Mouse (Mus musculus) intestine, embryonic 16.5 days (tissue): ENCODE measurements around the gene Rps6ka5. TPM values are rescaled to one million over a fixed set of nuclear protein-coding genes. Genes with fewer than 3 reads are reported as not detected.
A peak's percentile ranks its signal among the peaks of the same experiment; 100 is the strongest.

Source experiments
- ATAC-seq: fragments of 200-750 bp; cut with Nextera tagmentation; 2 replicates; pipeline ENCODE4 v1.8.0; 2017; ENCODE audit warnings: moderate TSS enrichment, moderate library complexity
- H3K27ac ChIP-seq: fragments of 300-500 bp; sonication (generic); 2 replicates; pipeline ENCODE4 v1.5.1; 2014; ENCODE audit warnings: mild to moderate bottlenecking, low read length
- H3K27me3 ChIP-seq: fragments of 300-500 bp; sonication (generic); replicated peaks from 2 replicates; pipeline ENCODE4 v1.6.1; 2014; ENCODE audit warnings: low read length, control low read depth, mixed read lengths; ENCODE audit not compliant: control insufficient read depth, insufficient read depth
- H3K36me3 ChIP-seq: fragments of 300-500 bp; sonication (generic); 2 replicates; pipeline ENCODE4 v1.6.1; 2014; ENCODE audit warnings: low read length, control low read depth; ENCODE audit not compliant: control insufficient read depth, insufficient read depth
- H3K4me1 ChIP-seq: fragments of 300-500 bp; sonication (generic); 2 replicates; pipeline ENCODE4 v1.6.1; 2014; ENCODE audit warnings: low read length, control low read depth, mixed read lengths; ENCODE audit not compliant: control insufficient read depth, insufficient read depth
- H3K4me2 ChIP-seq: fragments of 300-500 bp; sonication (generic); 2 replicates; pipeline ENCODE4 v1.6.1; 2014; ENCODE audit warnings: low read depth, low read length, control low read depth
- H3K4me3 ChIP-seq: fragments of 300-500 bp; sonication (generic); 2 replicates; pipeline ENCODE4 v1.5.1; 2014; ENCODE audit warnings: mild to moderate bottlenecking, low read length
- H3K9ac ChIP-seq: fragments of 300-500 bp; sonication (generic); 2 replicates; pipeline ENCODE4 v1.6.1; 2014; ENCODE audit warnings: low read depth, low read length
- H3K9me3 ChIP-seq: fragments of 300-500 bp; sonication (generic); 2 replicates; pipeline ENCODE4 v1.6.1; 2016; ENCODE audit warnings: low read length, control low read depth; ENCODE audit not compliant: control insufficient read depth
- WGBS: fragments of 180-500 bp; shearing (Covaris S2); extraction: QIAGEN DNeasy Blood & Tissue Kit; methylation state at CpG from one replicate; pipeline ENCODE4 v1.1.7; 2014; 5-methylcytosine and 5-hydroxymethylcytosine counted together
- polyA plus RNA-seq: library from polyadenylated mRNA; unstranded; fragments of >200 nt; fragmentation: Nextera tagmentation; extraction: Ambion mirVana; gene quantifications from 2 replicates; pipeline ENCODE4 v1.2.1, GENCODE M21; 2015

The Rps6ka5 gene
- polyA plus RNA-seq, 1 experiment from 2014 or later = 1.9 TPM

GRCm38 (mm10) chr12:100513131-100513530 is 213.7 kb downstream of the Rps6ka5 start:
- Histone ChIP-seq H3K4me2 (no peak overlapping the region), H3K27me3 (no peaks in the 10 kb centered on the region), H3K9ac (no peak overlapping the region), H3K4me1 (peaks cover 13% of the 10 kb centered on the region), H3K27ac (no peak overlapping the region), H3K36me3 (0 out of 2 replicates have a peak, but pooled peaks cover 7% of the 10 kb centered on the region), H3K9me3 (no peaks in the 10 kb centered on the region), H3K4me3 (no peak overlapping the region)
- WGBS = 88% methylated on average over 5 of the region's 5 CpGs
- ATAC-seq = no peak

- 0 out of 2 replicates have a peak, but pooled peaks cover 7% of the 10 kb centered on the region for H3K36me3 ChIP-seq
- no peak overlapping the region for H3K9ac ChIP-seq
- 86% methylated on average over 9 of the region's 9 CpGs for WGBS
- H3K4me2 ChIP-seq = no peak overlapping the region
- no peaks in the 10 kb centered on the region for H3K27me3 ChIP-seq
- no peak overlapping the region for H3K27ac ChIP-seq
- H3K4me1 ChIP-seq = peaks cover 9% of the 10 kb centered on the region
- ATAC-seq = no peak
- H3K4me3 ChIP-seq = no peak overlapping the region
- no peaks in the 10 kb centered on the region for H3K9me3 ChIP-seq
Measured at GRCm38 (mm10) chr12:100512641-100513040, 214.1 kb downstream of the Rps6ka5 start.

GRCm38 (mm10) chr12:100509615-100510282 is 217.0 kb downstream of the Rps6ka5 start:
- Histone ChIP-seq H3K4me3 (no peak overlapping the region), H3K9ac (no peak overlapping the region), H3K36me3 (0 out of 2 replicates have a peak, but pooled peaks cover 3% of the 10 kb centered on the region), H3K9me3 (no peaks in the 10 kb centered on the region), H3K4me1 (no peaks in the 10 kb centered on the region), H3K4me2 (no peak overlapping the region), H3K27ac (no peak overlapping the region), H3K27me3 (no peaks in the 10 kb centered on the region)
- ATAC-seq = no peak
- 76% methylated on average over 9 of the region's 9 CpGs for WGBS

- H3K9ac ChIP-seq = no peak overlapping the region
- H3K4me2 ChIP-seq = no peak overlapping the region
- ATAC-seq = no peak
- H3K4me1 ChIP-seq = peaks cover 2% of the 10 kb centered on the region; the same call in 1 of the 2 replicates
- 0 out of 2 replicates have a peak, but pooled peaks cover 3% of the 10 kb centered on the region for H3K36me3 ChIP-seq
- H3K4me3 ChIP-seq = no peak overlapping the region
- H3K9me3 ChIP-seq = no peaks in the 10 kb centered on the region
- no peaks in the 10 kb centered on the region for H3K27me3 ChIP-seq
- 86% methylated on average over 5 of the region's 5 CpGs for WGBS
- H3K27ac ChIP-seq = no peak overlapping the region
Measured at GRCm38 (mm10) chr12:100508668-100509067, 218.1 kb downstream of the Rps6ka5 start.

GRCm38 (mm10) chr12:100505484-100505883 is 221.3 kb downstream of the Rps6ka5 start:
- Histone ChIP-seq H3K27ac (no peak overlapping the region), H3K9ac (no peak overlapping the region), H3K36me3 (no peaks in the 10 kb centered on the region), H3K4me2 (no peak overlapping the region), H3K9me3 (no peaks in the 10 kb centered on the region), H3K4me1 (peaks cover 6% of the 10 kb centered on the region; the same call in 1 of the 2 replicates), H3K4me3 (no peak overlapping the region), H3K27me3 (no peaks in the 10 kb centered on the region)
- ATAC-seq = no peak
- WGBS = 90% methylated on average over 1 of the region's 1 CpGs

- no peak overlapping the region for H3K4me2 ChIP-seq
- no peak overlapping the region for H3K4me3 ChIP-seq
- no peak for ATAC-seq
- no peaks in the 10 kb centered on the region for H3K27me3 ChIP-seq
- no peak overlapping the region for H3K27ac ChIP-seq
- H3K36me3 ChIP-seq = no peaks in the 10 kb centered on the region
- H3K4me1 ChIP-seq = peaks cover 6% of the 10 kb centered on the region; the same call in 1 of the 2 replicates
- H3K9me3 ChIP-seq = no peaks in the 10 kb centered on the region
- H3K9ac ChIP-seq = no peak overlapping the region
- WGBS = 95% methylated on average over 2 of the region's 2 CpGs
Measured at GRCm38 (mm10) chr12:100504585-100504984, 222.2 kb downstream of the Rps6ka5 start.

- Histone ChIP-seq H3K4me3 (no peak overlapping the region), H3K4me2 (no peak overlapping the region), H3K9ac (no peak overlapping the region), H3K9me3 (no peaks in the 10 kb centered on the region), H3K27me3 (no peaks in the 10 kb centered on the region), H3K36me3 (no peaks in the 10 kb centered on the region), H3K27ac (no peak overlapping the region), H3K4me1 (peaks cover 6% of the 10 kb centered on the region; the same call in 1 of the 2 replicates)
- ATAC-seq = peak; percentile 48; the same call in 1 of the 2 replicates
- 85% methylated on average over 4 of the region's 4 CpGs for WGBS
Measured at GRCm38 (mm10) chr12:100503659-100504058, 223.1 kb downstream of the Rps6ka5 start.

GRCm38 (mm10) chr12:100502544-100502943 is 224.2 kb downstream of the Rps6ka5 start:
- H3K9ac ChIP-seq = no peak overlapping the region
- no peaks in the 10 kb centered on the region for H3K36me3 ChIP-seq
- ATAC-seq = no peak
- H3K4me1 ChIP-seq = peaks cover 6% of the 10 kb centered on the region; the same call in 1 of the 2 replicates
- no peak overlapping the region for H3K4me2 ChIP-seq
- no peaks in the 10 kb centered on the region for H3K27me3 ChIP-seq
- H3K9me3 ChIP-seq = no peaks in the 10 kb centered on the region
- no peak overlapping the region for H3K27ac ChIP-seq
- 77% methylated on average over 3 of the region's 3 CpGs for WGBS
- H3K4me3 ChIP-seq = no peak overlapping the region

- ATAC-seq = no peak
- 86% methylated on average over 4 of the region's 4 CpGs for WGBS
- no peaks in the 10 kb centered on the region for H3K27me3 ChIP-seq
- H3K4me1 ChIP-seq = peaks cover 6% of the 10 kb centered on the region; the same call in 1 of the 2 replicates
- H3K9ac ChIP-seq = no peak overlapping the region
- H3K36me3 ChIP-seq = no peaks in the 10 kb centered on the region
- H3K27ac ChIP-seq = no peak overlapping the region
- H3K4me2 ChIP-seq = no peak overlapping the region
- H3K9me3 ChIP-seq = no peaks in the 10 kb centered on the region
- H3K4me3 ChIP-seq = no peak overlapping the region
Measured at GRCm38 (mm10) chr12:100501261-100501660, 225.5 kb downstream of the Rps6ka5 start.
